In genomic region chr5:114323791-114324507, GRCm38 (mm10) we compare ENCODE assay signal across 7 mouse cellular contexts. TPM values are rescaled to one million over a fixed set of nuclear protein-coding genes. Genes with fewer than 3 reads are reported as not detected.
DNase-seq lines count a peak whose midpoint lies in the region; ATAC-seq and TF ChIP-seq lines count a peak whose summit lies in the region.

No protein-coding gene starts in this region.

- WGBS in heart, embryonic 13.5 days: 23% methylated on average over 16 of the region's 16 CpGs
- WGBS in kidney, postnatal 0 days: 24% methylated on average over 16 of the region's 16 CpGs

- H3K36me3 ChIP-seq in heart, embryonic 13.5 days: no peaks in the 10 kb centered on the region
- no peaks in the 10 kb centered on the region for H3K36me3 ChIP-seq in kidney, postnatal 0 days (ENCODE audit: insufficient read depth, low read length)

- no peak for ATAC-seq in heart, embryonic 13.5 days (ENCODE audit: extremely low read depth, insufficient number of reproducible peaks, low FRiP score, low TSS enrichment)
- no peak for ATAC-seq in kidney, postnatal 0 days (replicated peaks; ENCODE audit: low FRiP score, low read depth)

- no peaks in the 10 kb centered on the region for H3K4me1 ChIP-seq in heart, embryonic 13.5 days
- no peaks in the 10 kb centered on the region for H3K4me1 ChIP-seq in kidney, postnatal 0 days (replicated peaks; ENCODE audit: insufficient read depth, low read length)

- no peaks in the 10 kb centered on the region for H3K9me3 ChIP-seq in heart, embryonic 13.5 days
- no peaks in the 10 kb centered on the region for H3K9me3 ChIP-seq in kidney, postnatal 0 days (replicated peaks; ENCODE audit: low read length)

- H3K9ac ChIP-seq in heart, embryonic 13.5 days: peak overlapping the region; percentile 68
- H3K9ac ChIP-seq in kidney, postnatal 0 days (ENCODE audit: low read depth, low read length): no peak overlapping the region

- DNase-seq in urinary bladder, postnatal 25 days (ENCODE audit: low spot score): peak; percentile 26
- no peak for DNase-seq in urinary bladder, postnatal 10 days (ENCODE audit: low spot score)
- DNase-seq in adrenal gland, postnatal 36 days: peak; percentile 69 to 82
- DNase-seq in kidney, postnatal 0 days (ENCODE audit: low spot score): peak; percentile 80
- peak; percentile 67 to 79 for DNase-seq in lung, postnatal 4 days
- peak; percentile 61 for DNase-seq in right cerebral cortex, postnatal 14 days

- H3K4me2 ChIP-seq in heart, embryonic 13.5 days: peak overlapping the region; percentile 47
- no peak overlapping the region; the same call in 1 of the 2 replicates for H3K4me2 ChIP-seq in kidney, postnatal 0 days (ENCODE audit: low read length)

- no peak overlapping the region for H3K4me3 ChIP-seq in heart, embryonic 13.5 days
- no peak overlapping the region for H3K4me3 ChIP-seq in kidney, postnatal 0 days (replicated peaks; ENCODE audit: low read depth, low read length)

- peaks cover 26% of the 10 kb centered on the region for H3K27me3 ChIP-seq in heart, embryonic 13.5 days (replicated peaks)
- H3K27me3 ChIP-seq in kidney, postnatal 0 days (ENCODE audit: insufficient read depth, low read length): no peaks in the 10 kb centered on the region

- H3K27ac ChIP-seq in heart, embryonic 13.5 days (replicated peaks): no peak overlapping the region
- no peak overlapping the region for H3K27ac ChIP-seq in kidney, postnatal 0 days

- TF ChIP-seq CTCF in kidney, postnatal 0 days (IDR thresholded peaks at IDR 0.05; ENCODE audit: low read depth): peak; percentile 61

RNA-seq across cellular contexts. Expression of gene Myo1h, which starts 35.0 kb away (rescaled TPM):
- total RNA-seq in adrenal gland, postnatal 36 days (2021): under 1 TPM in 1 of 2 experiments, not detected in 1; 0.26 TPM
- 0.68 and 0.86 TPM in 2 replicates for polyA plus RNA-seq in heart, embryonic 13.5 days (2015; fragmentation: Nextera tagmentation; extraction: Ambion mirVana)
- 1.4 and 1.6 TPM in 2 replicates for polyA plus RNA-seq in kidney, postnatal 0 days (2015; fragmentation: Nextera tagmentation; extraction: Ambion mirVana)

RNA-seq across cellular contexts. Expression of gene Foxn4, which starts 50.3 kb away (rescaled TPM):
- not detected for total RNA-seq in adrenal gland, postnatal 36 days (2021)
- polyA plus RNA-seq in heart, embryonic 13.5 days (2015; fragmentation: Nextera tagmentation; extraction: Ambion mirVana): not detected in 2 replicates
- not detected in 2 replicates for polyA plus RNA-seq in kidney, postnatal 0 days (2015; fragmentation: Nextera tagmentation; extraction: Ambion mirVana)

RNA-seq across cellular contexts. Expression of gene Kctd10, which starts 56.4 kb away (rescaled TPM):
- total RNA-seq in adrenal gland, postnatal 36 days (2021): 10 to 100 TPM; 62.7 to 71.9 TPM
- polyA plus RNA-seq in heart, embryonic 13.5 days (2015; fragmentation: Nextera tagmentation; extraction: Ambion mirVana): 87.9 and 93.7 TPM in 2 replicates
- 80.5 and 89.7 TPM in 2 replicates for polyA plus RNA-seq in kidney, postnatal 0 days (2015; fragmentation: Nextera tagmentation; extraction: Ambion mirVana)

RNA-seq across cellular contexts. Expression of gene Ube3b, which starts 56.5 kb away (rescaled TPM):
- total RNA-seq in adrenal gland, postnatal 36 days (2021): 10 to 100 TPM; 60.3 to 79.0 TPM
- 37.6 and 41.1 TPM in 2 replicates for polyA plus RNA-seq in heart, embryonic 13.5 days (2015; fragmentation: Nextera tagmentation; extraction: Ambion mirVana)
- polyA plus RNA-seq in kidney, postnatal 0 days (2015; fragmentation: Nextera tagmentation; extraction: Ambion mirVana): 28.6 and 30.8 TPM in 2 replicates
